Mouse (Mus musculus) small intestine, adult 2 months (tissue): ENCODE measurements around the gene B4galt2. TPM values are rescaled to one million over a fixed set of nuclear protein-coding genes. Genes with fewer than 3 reads are reported as not detected.

ENCODE experiments used
- H3K27ac ChIP-seq: fragments of 200-500 bp; 2 replicates; pipeline ENCODE4 v1.5.1; 2012; ENCODE audit warnings: low read depth, low read length, control low read depth, inconsistent platforms; ENCODE audit not compliant: insufficient read depth
- H3K27me3 ChIP-seq: fragments of 200-500 bp; 2 replicates; pipeline ENCODE4 v1.6.1; 2012; ENCODE audit warnings: mild to moderate bottlenecking, moderate library complexity, low read length, inconsistent platforms; ENCODE audit not compliant: control insufficient read depth, insufficient read depth
- H3K36me3 ChIP-seq: fragments of 200-500 bp; 2 replicates; pipeline ENCODE4 v1.6.1; 2012; ENCODE audit warnings: mild to moderate bottlenecking, low read length, control low read depth, inconsistent platforms; ENCODE audit not compliant: control insufficient read depth, insufficient read depth
- H3K4me1 ChIP-seq: fragments of 200-500 bp; 2 replicates; pipeline ENCODE4 v1.6.1; 2012; ENCODE audit warnings: low read length, inconsistent platforms, mixed read lengths; ENCODE audit not compliant: control insufficient read depth, insufficient read depth, insufficient read length
- H3K4me3 ChIP-seq: fragments of 200-500 bp; 2 replicates; pipeline ENCODE4 v1.5.1; 2012; ENCODE audit warnings: low read depth, mild to moderate bottlenecking, control low read depth, inconsistent platforms, low read length, moderate library complexity
- CTCF ChIP-seq: fragments of 200-500 bp; IDR thresholded peaks from 2 replicates; pipeline ENCODE4 v1.5.1; 2012; ENCODE audit warnings: low read depth, mild to moderate bottlenecking, control low read depth, inconsistent platforms, low read length, moderate library complexity, mixed read lengths; ENCODE audit not compliant: insufficient replicate concordance, insufficient read length; ENCODE audit errors: extremely low read depth
- POLR2A ChIP-seq: fragments of 200-500 bp; IDR thresholded peaks from 2 replicates; pipeline ENCODE4 v1.6.1; 2012; ENCODE audit warnings: low read depth, mild to moderate bottlenecking, control low read depth, inconsistent platforms, low read length, moderate library complexity
- WGBS: fragments of 180-500 bp; shearing (Covaris S2); methylation state at CpG from one replicate; pipeline ENCODE4 v1.1.7; 2018; 5-methylcytosine and 5-hydroxymethylcytosine counted together
- polyA plus RNA-seq: library from polyadenylated mRNA; depleted of rRNA; stranded (reverse); fragments of >200 nt; gene quantifications from 2 replicates; pipeline ENCODE4 v1.2.3, GENCODE M21; 2012

Gene B4galt2
- polyA plus RNA-seq, 1 experiment: 7.5 TPM

- no peak for TF ChIP-seq CTCF
- no peak for TF ChIP-seq POLR2A
- WGBS: 25% methylated on average over 6 of the region's 6 CpGs
- H3K27ac ChIP-seq: 0 out of 2 replicates have a peak overlapping the region, but pooled peaks have one; percentile 6
These were observed 43.9 kb downstream of the B4galt2 start for GRCm38 (mm10) chr4:117839366-117839765.

GRCm38 (mm10) chr4:117837271-117837670 is 46.0 kb downstream of the B4galt2 start:
- Histone ChIP-seq H3K4me1 (peaks cover 7% of the 10 kb centered on the region; the same call in 1 of the 2 replicates), H3K27me3 (no peaks in the 10 kb centered on the region), H3K27ac (no peak overlapping the region), H3K36me3 (no peaks in the 10 kb centered on the region), H3K4me3 (no peak overlapping the region)
- no peak for TF ChIP-seq CTCF
- no peak for TF ChIP-seq POLR2A
- 80% methylated on average over 4 of the region's 4 CpGs for WGBS

More at GRCm38 (mm10) chr4:117839366-117839765, 43.9 kb downstream of the B4galt2 start:
- Histone ChIP-seq H3K36me3 (no peaks in the 10 kb centered on the region), H3K4me3 (no peak overlapping the region), H3K4me1 (peaks cover 6% of the 10 kb centered on the region; the same call in 1 of the 2 replicates), H3K27me3 (no peaks in the 10 kb centered on the region)

- H3K4me1 ChIP-seq: peaks cover 15% of the 10 kb centered on the region
- peak overlapping the region; percentile 84 for H3K4me3 ChIP-seq
- H3K27me3 ChIP-seq: no peaks in the 10 kb centered on the region
- H3K36me3 ChIP-seq: no peaks in the 10 kb centered on the region
- TF ChIP-seq POLR2A (no peak), CTCF (no peak)
- WGBS: under 1% methylated on average over 48 of the region's 48 CpGs
- peak overlapping the region; percentile 44 for H3K27ac ChIP-seq
These were observed 47.0 kb downstream of the B4galt2 start for GRCm38 (mm10) chr4:117836204-117836767.

- Histone ChIP-seq H3K4me1 (peaks cover 21% of the 10 kb centered on the region), H3K36me3 (no peaks in the 10 kb centered on the region), H3K4me3 (peak overlapping the region; percentile 84), H3K27me3 (no peaks in the 10 kb centered on the region), H3K27ac (peak overlapping the region; percentile 44)
- TF ChIP-seq CTCF (no peak), POLR2A (no peak)
- under 1% methylated on average over 60 of the region's 60 CpGs for WGBS
These were observed 47.7 kb downstream of the B4galt2 start for GRCm38 (mm10) chr4:117835531-117836111.

- Histone ChIP-seq H3K4me3 (peak overlapping the region; percentile 84), H3K4me1 (peaks cover 27% of the 10 kb centered on the region), H3K36me3 (no peaks in the 10 kb centered on the region), H3K27ac (peak overlapping the region; percentile 44), H3K27me3 (no peaks in the 10 kb centered on the region)
- 2% methylated on average over 36 of the region's 36 CpGs for WGBS
- TF ChIP-seq POLR2A (peak; percentile 22; the same call in 1 of the 2 replicates), CTCF (no peak)
These were observed 48.3 kb downstream of the B4galt2 start for GRCm38 (mm10) chr4:117834845-117835530.

- Histone ChIP-seq H3K36me3 (no peaks in the 10 kb centered on the region), H3K4me1 (peaks cover 29% of the 10 kb centered on the region), H3K27me3 (no peaks in the 10 kb centered on the region), H3K27ac (peak within 1 kb of the TSS; percentile 44), H3K4me3 (peak within 1 kb of the TSS; percentile 84)
- TF ChIP-seq CTCF (no peak), POLR2A (no peak)
- 55% methylated on average over 3 of the region's 3 CpGs for WGBS
These were observed 48.8 kb downstream of the B4galt2 start, which contains the start of gene Slc6a9 for GRCm38 (mm10) chr4:117834457-117834844. Slc6a9 (plus strand) TSS chr4:117834506.
